Mouse (Mus musculus) cerebellum, adult 11-12 months (tissue): ENCODE results near the gene Tgfa.

Source experiments
- DNase-seq: peaks from one replicate; pipeline ENCODE4 v3.0.0; 2022

The Tgfa gene

GRCm38 (mm10) chr6:86233512-86234430 lies 38.7 kb downstream of the Tgfa start:
- DNase-seq, result no peak

DNA sequence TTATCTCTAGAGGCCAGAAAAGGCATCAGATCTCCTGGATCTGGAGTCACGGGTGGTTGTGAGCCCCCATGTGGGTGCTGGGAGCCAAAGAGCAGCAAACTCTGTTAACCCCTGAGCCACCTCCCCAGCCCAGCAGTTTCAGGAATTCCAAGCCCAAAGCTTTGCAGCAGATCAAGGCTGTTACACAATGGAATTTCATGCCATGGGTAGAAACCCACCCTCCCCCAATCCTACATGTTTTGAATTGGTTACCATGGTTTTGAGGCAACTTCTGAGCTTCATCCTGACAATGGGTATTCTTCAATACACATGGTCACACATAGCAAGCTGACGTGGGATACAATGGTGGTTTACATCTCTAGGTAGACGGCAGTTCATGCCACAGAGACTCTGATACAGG lies 49.8 kb downstream of the Tgfa start:
- DNase-seq, result no peak

DNA sequence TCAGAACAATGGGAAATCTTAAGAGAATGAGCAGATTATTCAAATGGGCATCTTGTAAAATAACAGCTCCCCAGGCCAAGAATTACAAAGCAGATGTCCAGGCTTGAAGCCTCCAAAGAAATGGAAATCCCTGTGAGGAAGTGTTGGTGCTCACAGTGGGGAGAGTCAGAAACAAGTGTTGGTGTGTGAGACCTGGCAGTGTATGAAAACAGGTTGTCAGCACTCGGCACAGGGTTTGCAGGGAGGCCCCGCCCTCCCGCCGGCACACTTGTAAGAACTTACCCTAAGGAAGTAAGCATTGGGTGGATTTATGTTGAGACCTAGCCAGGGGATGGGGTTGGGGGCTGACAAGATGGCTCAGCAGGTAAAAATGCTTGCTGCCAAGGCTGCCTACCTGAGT lies 50.9 kb downstream of the Tgfa start:
- DNase-seq, result no peak

GRCm38 (mm10) chr6:86248562-86248961 lies 53.5 kb downstream of the Tgfa start:
- no peak for DNase-seq

GRCm38 (mm10) chr6:86249042-86249441 lies 54.0 kb downstream of the Tgfa start:
- no peak for DNase-seq

DNA sequence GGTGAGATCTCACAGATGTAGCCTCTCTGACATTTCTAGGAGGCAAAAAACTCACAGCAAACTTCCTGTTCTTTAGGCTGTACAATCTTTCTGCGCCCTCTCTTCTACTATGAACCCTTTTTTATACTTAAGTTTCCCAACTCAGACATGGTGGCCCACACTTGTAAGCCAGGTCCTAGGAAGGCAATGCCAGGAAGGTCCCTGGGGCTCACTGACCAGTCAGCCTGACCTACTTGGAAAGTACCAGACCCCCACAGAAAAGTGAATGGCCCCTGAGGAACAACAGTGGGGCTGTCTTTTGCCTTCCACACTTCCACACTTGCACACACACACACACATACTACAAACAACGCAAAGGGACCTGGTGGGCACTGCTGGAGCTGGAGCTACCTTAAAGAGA lies 55.2 kb downstream of the Tgfa start:
- DNase-seq, result no peak

- DNase-seq, result no peak
Measured at GRCm38 (mm10) chr6:86250830-86251229, 55.8 kb downstream of the Tgfa start.

- no peak for DNase-seq
Measured at GRCm38 (mm10) chr6:86252176-86253125, 57.4 kb downstream of the Tgfa start.

DNA sequence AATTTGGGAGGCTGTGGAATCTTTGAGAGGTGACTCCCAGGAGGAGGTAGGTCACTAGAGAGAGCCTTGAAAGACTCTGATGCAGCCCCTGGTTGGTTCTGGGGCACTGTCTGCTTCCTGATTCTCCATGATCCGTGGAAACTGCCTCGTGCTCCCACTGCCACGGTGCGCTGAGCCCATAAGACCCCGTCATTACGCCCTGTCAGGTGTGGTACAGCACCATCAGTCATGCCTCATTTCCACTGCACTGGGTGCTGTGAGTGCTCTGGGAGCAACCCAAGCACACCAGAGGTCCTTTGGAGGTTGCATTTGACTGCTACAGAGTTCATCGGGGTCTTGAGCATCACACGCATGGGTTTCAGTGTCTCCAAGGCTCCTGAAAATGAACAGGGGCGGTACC lies 60.9 kb downstream of the Tgfa start:
- no peak for DNase-seq

DNA sequence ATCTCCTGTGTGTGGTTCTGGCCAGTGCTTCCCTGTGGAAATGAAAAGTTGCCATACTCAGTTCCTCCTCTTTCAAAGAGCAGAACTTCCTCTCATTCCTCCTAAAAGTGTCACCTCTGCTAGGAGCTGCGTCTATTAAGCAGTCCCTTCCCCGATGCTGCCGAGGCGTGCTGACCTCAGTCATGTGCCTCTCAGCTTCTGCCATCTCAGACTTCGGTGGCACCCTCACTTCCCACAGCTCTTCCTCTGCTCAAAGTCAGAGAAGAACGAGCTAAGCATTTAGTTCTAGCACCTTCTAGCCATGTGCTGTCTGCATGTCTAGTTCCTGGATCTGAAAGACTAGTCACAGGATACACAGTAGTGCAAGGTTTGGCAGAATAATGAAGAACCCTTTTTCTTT lies 64.2 kb downstream of the Tgfa start:
- DNase-seq, result no peak

DNA sequence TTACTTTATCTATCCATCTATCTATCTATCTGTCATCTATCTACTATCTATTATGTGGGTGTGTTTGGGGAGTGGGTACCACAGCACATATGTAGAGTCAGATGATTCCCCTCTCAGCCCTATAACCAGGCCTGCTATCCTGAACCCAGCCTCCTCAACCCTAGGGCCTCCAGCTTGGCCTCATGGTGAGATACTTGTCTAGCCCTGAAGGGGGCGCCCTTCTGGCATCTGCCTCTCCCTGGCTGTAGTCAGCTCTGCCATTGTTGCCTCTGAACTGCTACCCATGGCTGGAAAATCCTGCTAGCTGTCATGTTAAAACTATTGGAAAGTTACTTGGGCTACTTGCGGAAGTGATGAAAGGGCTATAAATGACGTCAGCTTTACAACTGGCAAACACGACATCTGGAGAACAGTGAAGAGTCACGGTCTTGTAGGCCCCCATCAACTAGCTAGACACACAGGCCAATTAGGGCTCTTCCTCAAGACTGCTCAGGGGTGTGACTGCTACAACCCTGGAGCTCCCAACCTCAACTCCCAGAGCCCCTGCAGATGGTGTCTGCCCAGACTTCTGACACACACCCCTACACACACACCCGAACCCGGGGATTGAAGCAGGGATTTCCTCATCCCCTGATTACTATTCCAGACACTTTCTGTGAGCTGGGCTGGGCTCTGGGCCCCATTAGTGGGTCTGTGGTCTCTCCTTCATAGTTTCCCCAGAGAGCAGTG lies 65.5 kb downstream of the Tgfa start:
- DNase-seq, result no peak

DNA sequence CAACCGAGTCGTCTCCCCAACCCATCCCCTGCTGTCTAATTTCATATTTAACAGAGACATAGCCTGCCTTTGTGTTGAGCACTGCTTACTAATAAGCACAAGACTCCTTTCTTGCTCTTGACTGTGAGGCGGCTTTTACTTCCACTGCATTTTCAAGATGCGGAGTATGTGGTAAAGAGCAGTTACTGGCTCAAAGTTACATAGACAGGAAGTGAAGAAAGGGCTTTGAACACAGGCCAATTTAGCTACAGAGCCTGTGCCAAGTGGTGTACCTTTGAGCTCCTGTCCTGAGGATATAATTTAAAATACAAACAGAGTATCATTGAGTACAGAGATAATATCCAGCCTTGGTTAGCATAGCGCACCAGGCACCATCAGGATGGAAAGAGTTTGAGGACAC lies 71.8 kb downstream of the Tgfa start:
- DNase-seq, result no peak

DNA sequence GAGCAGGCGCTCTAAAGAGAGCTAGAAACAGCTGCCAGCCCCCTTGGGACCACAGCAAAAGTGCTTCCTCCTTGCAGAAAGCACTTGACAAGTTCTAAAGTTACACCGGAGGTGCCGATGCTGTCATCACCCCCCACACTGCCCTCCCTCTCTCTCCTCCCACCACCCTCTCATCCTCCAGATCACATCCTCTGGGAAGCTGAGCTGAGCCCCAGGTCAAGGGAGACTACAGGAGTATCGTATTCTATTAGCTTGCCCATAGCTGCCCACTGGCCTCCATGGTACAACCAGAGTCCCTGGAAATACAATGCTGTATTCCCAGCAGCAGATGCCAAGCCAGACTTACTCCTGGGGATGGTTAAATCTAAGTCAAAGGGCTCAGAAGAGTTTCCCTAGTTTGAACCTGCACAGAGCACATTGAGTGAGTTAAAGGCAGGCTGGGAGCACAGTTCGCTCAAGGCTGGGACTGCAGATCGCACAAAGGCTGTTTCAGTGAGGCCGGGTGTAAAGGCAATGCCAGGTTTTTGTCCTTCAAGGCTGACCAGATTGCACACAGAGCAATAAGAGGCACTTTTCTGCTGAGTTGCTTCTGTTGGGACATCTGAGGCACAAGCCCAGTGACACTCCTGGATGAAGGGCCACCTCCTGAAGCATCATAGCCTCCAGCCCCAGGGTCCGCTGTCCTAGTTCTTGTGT lies 75.5 kb downstream of the Tgfa start:
- DNase-seq, result no peak

- DNase-seq, result peak; percentile 61
Measured at GRCm38 (mm10) chr6:86271130-86271529, 76.1 kb downstream of the Tgfa start.

GRCm38 (mm10) chr6:86275704-86276103 lies 80.7 kb downstream of the Tgfa start:
- no peak for DNase-seq

DNA sequence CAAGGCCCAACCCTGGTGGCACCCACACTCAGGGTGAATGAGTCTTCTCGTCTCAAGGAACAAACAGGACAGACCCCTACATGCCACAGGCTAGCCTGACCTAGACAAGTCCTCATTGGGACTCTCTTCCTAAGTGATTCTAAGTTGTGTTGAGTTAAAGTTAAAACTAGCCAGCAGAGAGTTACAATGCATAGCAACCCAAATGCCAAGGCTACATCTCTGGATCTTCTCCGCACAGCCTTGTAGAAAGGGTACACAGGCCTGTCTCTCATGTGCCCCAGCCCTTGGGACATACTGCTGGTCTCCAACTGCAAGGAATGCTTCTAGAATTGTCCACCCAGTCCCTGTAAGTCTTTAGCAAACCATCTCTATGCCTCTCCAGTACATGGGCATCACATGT lies 81.8 kb downstream of the Tgfa start:
- no peak for DNase-seq

- DNase-seq, result no peak
Measured at GRCm38 (mm10) chr6:86277620-86278019, 82.6 kb downstream of the Tgfa start.

- DNase-seq, result no peak
Measured at GRCm38 (mm10) chr6:86281573-86282210, 86.7 kb downstream of the Tgfa start.

DNA sequence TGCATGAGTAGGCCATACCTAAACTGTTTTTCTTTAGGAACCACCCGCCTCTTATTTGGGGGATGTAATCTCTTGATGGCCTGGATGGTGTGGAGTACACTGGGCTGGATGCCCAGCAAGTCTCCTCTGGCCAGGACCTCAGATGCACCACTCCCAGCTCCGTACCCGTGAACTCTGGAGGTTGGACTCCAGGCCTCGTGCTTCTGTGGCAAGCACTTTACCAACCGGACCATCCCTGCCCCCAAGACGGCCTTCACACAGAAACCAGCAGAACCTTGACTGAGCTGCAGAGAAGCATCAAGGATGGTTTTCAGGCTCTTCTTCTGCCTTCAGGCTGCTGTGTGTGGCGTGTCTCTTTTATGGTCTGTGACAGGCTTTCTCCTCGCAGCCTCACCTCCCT lies 98.3 kb downstream of the Tgfa start:
- DNase-seq, result no peak

DNA sequence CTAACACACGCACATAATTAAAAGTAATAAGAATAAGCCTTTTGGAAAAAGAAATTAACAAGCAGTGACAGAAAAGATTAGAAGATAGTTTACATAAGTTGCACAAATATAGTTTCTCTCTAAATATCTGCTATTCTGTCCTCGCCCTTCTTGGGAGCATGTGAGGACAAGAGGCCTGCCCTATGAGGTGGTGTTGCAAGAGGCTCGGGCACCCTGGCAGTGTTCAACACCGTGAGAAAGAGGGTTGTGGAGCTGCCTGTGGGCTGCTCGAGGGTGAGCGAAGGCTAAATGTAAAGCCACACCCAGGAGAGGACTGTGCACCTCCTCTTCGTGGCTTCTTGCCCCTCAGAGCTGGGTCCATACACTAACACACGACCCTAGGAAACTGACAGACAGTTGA lies 100.4 kb downstream of the Tgfa start:
- no peak for DNase-seq

GRCm38 (mm10) chr6:86296126-86296525 lies 101.1 kb downstream of the Tgfa start:
- no peak for DNase-seq

GRCm38 (mm10) chr6:86296938-86297337 lies 101.9 kb downstream of the Tgfa start:
- DNase-seq, result no peak
